Mouse (Mus musculus) intestine, postnatal 0 days (tissue): ENCODE data around the gene Pced1b. TPM values are rescaled to one million over a fixed set of nuclear protein-coding genes. Genes with fewer than 3 reads are reported as not detected.

Experiments used
- ATAC-seq: fragments of 200-750 bp; cut with Nextera tagmentation; 2 replicates; pipeline ENCODE4 v1.8.0; 2017; ENCODE audit warnings: mild to moderate bottlenecking, moderate TSS enrichment, moderate library complexity
- H3K27ac ChIP-seq: fragments of 300-500 bp; sonication (generic); 2 replicates; pipeline ENCODE4 v1.5.1; 2014; ENCODE audit warnings: mild to moderate bottlenecking, low read depth, low read length, moderate library complexity
- H3K27me3 ChIP-seq: fragments of 300-500 bp; sonication (generic); replicated peaks from 2 replicates; pipeline ENCODE4 v1.6.1; 2014; ENCODE audit warnings: low read length, mixed read lengths; ENCODE audit not compliant: control insufficient read depth, insufficient read depth
- H3K36me3 ChIP-seq: fragments of 300-500 bp; sonication (generic); 2 replicates; pipeline ENCODE4 v1.6.1; 2014; ENCODE audit warnings: mild to moderate bottlenecking, moderate library complexity; ENCODE audit not compliant: control insufficient read depth, insufficient read depth
- H3K4me1 ChIP-seq: fragments of 300-500 bp; sonication (generic); replicated peaks from 2 replicates; pipeline ENCODE4 v1.6.1; 2014; ENCODE audit warnings: antibody characterized with exemption, low read length, mixed read lengths; ENCODE audit not compliant: control insufficient read depth, insufficient read depth
- H3K4me2 ChIP-seq: fragments of 300-500 bp; sonication (generic); replicated peaks from 2 replicates; pipeline ENCODE4 v1.6.1; 2014; ENCODE audit warnings: low read depth, mild to moderate bottlenecking, moderate library complexity
- H3K4me3 ChIP-seq: fragments of 300-500 bp; sonication (generic); 2 replicates; pipeline ENCODE4 v1.5.1; 2014; ENCODE audit warnings: low read depth, low read length
- H3K9ac ChIP-seq: fragments of 300-500 bp; sonication (generic); 2 replicates; pipeline ENCODE4 v1.6.1; 2014; ENCODE audit warnings: mild to moderate bottlenecking, low read depth, low read length
- H3K9me3 ChIP-seq: fragments of 300-500 bp; sonication (generic); 2 replicates; pipeline ENCODE4 v1.6.1; 2016; ENCODE audit warnings: mixed run types; ENCODE audit not compliant: control insufficient read depth
- CTCF ChIP-seq: sonication (generic); IDR thresholded peaks from 2 replicates; pipeline ENCODE4 v1.5.1; 2016; ENCODE audit warnings: low read depth, mild to moderate bottlenecking, control low read depth, antibody characterized with exemption, moderate library complexity
- WGBS: fragments of 180-500 bp; shearing (Covaris S2); extraction: QIAGEN DNeasy Blood & Tissue Kit; methylation state at CpG from one replicate; pipeline ENCODE4 v1.1.7; 2014; 5-methylcytosine and 5-hydroxymethylcytosine counted together
- polyA plus RNA-seq: library from polyadenylated mRNA; unstranded; fragments of >200 nt; fragmentation: Nextera tagmentation; extraction: Ambion mirVana; gene quantifications from 2 replicates; pipeline ENCODE4 v1.2.1, GENCODE M21; 2015

The Pced1b gene
- polyA plus RNA-seq, 1 experiment from 2014 or later = 1.6 TPM

DNA sequence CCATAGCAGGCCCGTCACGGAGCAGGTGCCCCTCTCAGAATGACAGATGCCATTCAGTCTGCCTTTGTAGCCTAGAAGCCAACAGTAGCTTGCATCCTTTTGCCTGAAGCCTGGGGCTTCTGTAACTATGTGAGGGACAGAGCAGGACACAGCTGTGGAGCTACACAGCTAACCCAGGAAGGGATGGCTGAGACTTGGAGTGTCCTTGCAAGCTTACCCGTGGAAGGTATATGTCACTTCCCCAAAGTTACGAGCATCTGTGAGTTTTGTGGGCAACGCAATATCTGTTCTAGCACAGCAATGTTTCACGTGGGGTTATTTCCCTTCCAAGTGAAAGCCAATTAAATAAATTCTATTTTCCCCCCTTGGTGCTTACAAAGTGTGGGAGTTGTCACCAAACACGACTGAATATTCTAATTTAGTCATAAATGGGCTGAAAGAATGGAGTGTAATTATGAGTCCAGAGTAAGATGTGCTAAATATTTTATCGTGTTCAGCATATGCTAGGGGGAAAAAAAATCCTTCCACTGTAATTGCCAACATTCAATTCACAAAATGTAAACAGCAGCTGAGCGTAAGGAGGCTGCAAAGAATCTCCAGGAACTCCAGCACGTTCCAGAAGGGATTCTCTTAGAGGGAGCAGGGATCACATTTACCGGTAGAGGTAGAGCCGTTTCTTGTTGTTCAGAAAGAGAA, 168.0 kb downstream of the Pced1b start:
- no peaks in the 10 kb centered on the region for H3K9me3 ChIP-seq
- no peak overlapping the region for H3K4me3 ChIP-seq
- no peaks in the 10 kb centered on the region for H3K36me3 ChIP-seq
- H3K27me3 ChIP-seq = no peaks in the 10 kb centered on the region
- no peak overlapping the region for H3K9ac ChIP-seq
- WGBS = 63% methylated on average over 12 of the region's 12 CpGs
- no peak for ATAC-seq
- H3K27ac ChIP-seq = no peak overlapping the region
- TF ChIP-seq CTCF = no peak
- H3K4me1 ChIP-seq = no peaks in the 10 kb centered on the region
- H3K4me2 ChIP-seq = no peak overlapping the region

GRCm38 (mm10) chr15:97415426-97415946, 168.6 kb downstream of the Pced1b start:
- H3K27ac ChIP-seq = no peak overlapping the region
- 46% methylated on average over 2 of the region's 2 CpGs for WGBS
- no peak for TF ChIP-seq CTCF
- H3K9me3 ChIP-seq = no peaks in the 10 kb centered on the region
- H3K4me1 ChIP-seq = no peaks in the 10 kb centered on the region
- ATAC-seq = no peak
- H3K4me3 ChIP-seq = no peak overlapping the region
- no peaks in the 10 kb centered on the region for H3K27me3 ChIP-seq
- no peaks in the 10 kb centered on the region for H3K36me3 ChIP-seq
- H3K9ac ChIP-seq = no peak overlapping the region
- no peak overlapping the region for H3K4me2 ChIP-seq

- ATAC-seq = no peak
- 97% methylated on average over 2 of the region's 2 CpGs for WGBS
- no peak for TF ChIP-seq CTCF
- Histone ChIP-seq H3K4me1 (no peaks in the 10 kb centered on the region), H3K36me3 (no peaks in the 10 kb centered on the region), H3K4me3 (no peak overlapping the region), H3K4me2 (no peak overlapping the region), H3K9ac (no peak overlapping the region), H3K27me3 (no peaks in the 10 kb centered on the region), H3K27ac (no peak overlapping the region), H3K9me3 (no peaks in the 10 kb centered on the region)
Observed at GRCm38 (mm10) chr15:97420292-97420691, 173.4 kb downstream of the Pced1b start.

- no peak overlapping the region for H3K27ac ChIP-seq
- H3K9ac ChIP-seq = no peak overlapping the region
- no peak for TF ChIP-seq CTCF
- H3K9me3 ChIP-seq = no peaks in the 10 kb centered on the region
- WGBS = 71% methylated on average over 3 of the region's 3 CpGs
- no peaks in the 10 kb centered on the region for H3K36me3 ChIP-seq
- ATAC-seq = no peak
- no peak overlapping the region for H3K4me2 ChIP-seq
- no peaks in the 10 kb centered on the region for H3K27me3 ChIP-seq
- H3K4me1 ChIP-seq = no peaks in the 10 kb centered on the region
- H3K4me3 ChIP-seq = no peak overlapping the region
Observed at GRCm38 (mm10) chr15:97421533-97421932, 174.6 kb downstream of the Pced1b start.

- no peaks in the 10 kb centered on the region for H3K4me1 ChIP-seq
- H3K36me3 ChIP-seq = no peaks in the 10 kb centered on the region
- no peaks in the 10 kb centered on the region for H3K27me3 ChIP-seq
- no peaks in the 10 kb centered on the region for H3K9me3 ChIP-seq
- TF ChIP-seq CTCF = no peak
- WGBS = 75% methylated on average over 4 of the region's 4 CpGs
- H3K27ac ChIP-seq = no peak overlapping the region
- ATAC-seq = no peak
- no peak overlapping the region for H3K9ac ChIP-seq
- H3K4me3 ChIP-seq = no peak overlapping the region
- no peak overlapping the region for H3K4me2 ChIP-seq
Observed at GRCm38 (mm10) chr15:97422212-97422944, 175.5 kb downstream of the Pced1b start.

- H3K4me3 ChIP-seq = no peak overlapping the region
- H3K4me2 ChIP-seq = no peak overlapping the region
- ATAC-seq = no peak
- no peaks in the 10 kb centered on the region for H3K27me3 ChIP-seq
- H3K9ac ChIP-seq = no peak overlapping the region
- H3K36me3 ChIP-seq = no peaks in the 10 kb centered on the region
- H3K4me1 ChIP-seq = no peaks in the 10 kb centered on the region
- 57% methylated on average over 7 of the region's 7 CpGs for WGBS
- H3K9me3 ChIP-seq = no peaks in the 10 kb centered on the region
- H3K27ac ChIP-seq = no peak overlapping the region
- TF ChIP-seq CTCF = no peak
Observed at GRCm38 (mm10) chr15:97424375-97424774, 177.5 kb downstream of the Pced1b start.
